Mouse (Mus musculus): Measurements from ENCODE around the gene Daam1.

DNA sequence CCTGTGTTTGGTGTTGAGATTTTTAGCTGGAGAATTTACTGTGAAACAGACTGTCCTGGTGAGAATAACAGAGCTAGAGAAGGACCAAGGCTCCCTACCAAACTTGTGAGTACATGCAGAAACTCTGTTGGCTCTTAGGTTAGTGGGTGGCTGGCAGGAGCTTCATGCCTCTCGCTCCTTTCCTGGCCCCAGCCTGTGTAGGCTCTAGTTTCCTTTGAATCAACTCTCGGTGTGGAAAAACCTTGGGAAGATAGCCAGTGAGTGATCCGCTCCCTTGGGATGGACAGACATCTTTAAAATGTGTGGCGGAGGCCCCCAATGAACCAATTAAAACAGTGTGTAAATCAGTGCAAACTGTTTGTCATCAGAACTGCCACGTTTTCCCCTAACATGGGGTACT lies 55.5 kb downstream of the Daam1 start:
- TF ChIP-seq CTCF (IDR thresholded peaks at IDR 0.05; ENCODE audit: low read depth) (no peak), EP300 (IDR thresholded peaks at IDR 0.05; ENCODE audit: low read depth) (no peak)

Data from liver, embryonic 14.5 days (tissue).